Mouse (Mus musculus) hindlimb bud, embryonic 11.5 days (tissue): ENCODE results near the gene Smim15.

Experiments
- DNase-seq: peaks from one replicate; pipeline ENCODE4 v3.0.0-alpha.2; 2012; ENCODE audit warnings: low read depth, low spot score; ENCODE audit errors: extremely low spot score

Smim15 gene

DNA sequence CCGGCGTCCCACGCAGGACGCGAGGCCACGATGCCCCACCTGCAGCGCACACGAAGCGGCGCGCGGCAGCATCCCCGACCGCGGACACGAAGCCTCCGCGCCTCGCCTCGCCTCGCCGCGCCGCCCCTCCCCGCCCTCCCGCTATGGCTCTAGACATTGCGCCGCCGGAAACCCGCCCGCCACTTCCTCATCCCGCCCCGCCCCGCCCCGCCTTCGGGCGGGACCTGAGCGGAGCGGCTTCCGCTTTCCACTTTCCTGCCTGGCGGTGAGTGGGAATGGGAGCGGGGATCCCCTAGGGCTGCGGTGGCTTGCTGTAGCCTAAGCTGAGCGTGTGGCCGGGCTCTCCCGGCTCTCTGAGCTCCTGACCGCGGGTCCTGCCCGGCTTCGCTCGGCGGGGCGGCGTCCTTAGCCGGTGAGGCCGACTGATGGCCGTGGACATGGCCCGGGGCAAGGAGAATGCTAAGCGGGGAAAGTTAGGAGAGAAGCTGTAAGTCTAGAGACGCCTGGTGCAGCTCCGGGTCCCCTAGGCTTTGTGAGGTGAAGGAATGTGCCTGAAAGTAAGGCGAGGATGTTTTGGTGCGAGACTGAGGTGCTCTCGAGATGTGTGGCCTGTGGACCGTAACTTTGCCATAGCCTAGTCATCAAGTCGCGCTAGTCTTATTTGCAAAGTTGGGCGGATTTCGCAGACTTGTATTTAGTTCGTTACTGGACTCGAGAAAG is at the start of gene Smim15:
Gene Smim15, plus strand, starts transcription at position 225 of the 720 bp plus-strand sequence.
- no peak for DNase-seq

DNA sequence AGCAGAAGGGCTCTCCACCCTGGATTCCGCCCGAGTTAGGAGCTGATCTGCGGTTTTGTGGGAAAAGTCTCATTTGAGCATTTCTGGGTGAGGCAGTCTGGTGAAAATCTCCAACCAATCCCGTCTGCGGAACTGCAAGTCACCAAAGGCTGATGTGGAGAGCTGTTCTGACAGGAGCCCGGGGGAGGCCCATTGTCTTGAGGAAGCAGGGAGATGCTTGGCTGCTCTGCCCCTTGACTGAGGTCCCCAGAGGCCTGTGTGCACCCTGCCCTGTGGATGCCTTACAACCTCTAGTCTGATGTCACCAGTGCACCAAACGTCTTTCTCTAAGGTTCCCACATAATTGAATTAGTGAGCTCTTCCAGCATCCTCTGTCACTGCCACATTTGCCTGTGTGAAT is 49.0 kb upstream of the Smim15 start:
- no peak for DNase-seq

GRCm38 (mm10) chr13:107996301-107996700 is 47.9 kb upstream of the Smim15 start:
- DNase-seq = no peak

DNA sequence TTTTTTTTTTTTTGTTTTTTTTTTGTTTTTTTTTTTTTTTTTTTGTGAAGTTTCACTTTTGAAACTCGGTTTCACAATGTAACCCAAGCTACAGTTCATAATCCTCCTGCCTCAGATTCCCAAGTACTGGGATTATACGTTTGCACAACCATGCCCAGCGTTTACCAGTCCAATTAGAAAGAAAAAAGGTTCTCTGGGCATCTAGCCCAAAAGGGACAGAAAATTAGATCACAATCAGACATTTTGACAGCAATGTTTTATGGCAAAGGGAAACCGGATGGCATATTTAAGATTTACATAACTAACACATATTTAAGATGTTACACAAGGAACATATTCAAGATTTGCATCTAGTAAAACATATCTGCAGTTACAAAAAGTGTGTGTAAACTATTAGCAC is 36.4 kb upstream of the Smim15 start:
- no peak for DNase-seq

DNA sequence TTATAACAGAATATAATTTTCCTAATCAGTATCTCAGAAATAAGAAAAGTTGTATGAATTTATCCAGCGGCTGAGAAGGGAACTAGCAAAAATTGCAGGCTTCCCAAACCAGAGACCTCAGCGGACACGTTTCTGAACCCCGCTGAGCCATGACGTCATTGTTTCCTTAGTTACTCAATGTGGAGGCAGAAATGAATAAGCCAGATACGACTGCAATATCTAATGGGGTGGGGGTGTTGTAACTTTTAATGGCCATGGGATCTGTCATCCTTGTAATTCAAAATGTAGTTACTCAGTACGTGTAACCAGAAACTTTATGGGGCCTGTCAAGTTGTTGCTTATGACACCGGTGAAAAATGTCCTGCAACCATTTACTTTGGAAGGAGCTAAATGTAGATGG is 31.1 kb upstream of the Smim15 start:
- DNase-seq = no peak

- no peak for DNase-seq
These were observed 30.4 kb upstream of the Smim15 start for GRCm38 (mm10) chr13:108013839-108014238.

DNA sequence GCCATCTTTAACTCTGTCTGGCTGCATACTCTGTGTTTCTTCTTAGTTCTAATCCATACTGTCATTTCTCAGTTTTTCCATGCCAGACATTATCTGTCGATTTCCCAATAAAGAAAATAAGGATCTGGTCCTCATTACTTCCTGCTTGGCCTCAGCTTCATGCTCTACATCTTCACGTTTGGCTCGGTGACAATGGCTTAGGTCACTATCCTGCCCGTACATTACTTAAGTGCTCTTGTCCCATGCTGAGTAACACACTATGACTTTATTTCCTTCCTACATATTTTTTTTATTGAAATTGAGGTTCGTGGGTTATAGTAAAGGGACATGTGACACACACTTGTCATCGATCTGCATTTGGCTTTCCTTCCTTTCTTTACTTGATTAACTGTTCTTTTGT is 29.1 kb upstream of the Smim15 start:
- no peak for DNase-seq

- no peak for DNase-seq
These were observed 26.9 kb upstream of the Smim15 start for GRCm38 (mm10) chr13:108017349-108017748.

DNA sequence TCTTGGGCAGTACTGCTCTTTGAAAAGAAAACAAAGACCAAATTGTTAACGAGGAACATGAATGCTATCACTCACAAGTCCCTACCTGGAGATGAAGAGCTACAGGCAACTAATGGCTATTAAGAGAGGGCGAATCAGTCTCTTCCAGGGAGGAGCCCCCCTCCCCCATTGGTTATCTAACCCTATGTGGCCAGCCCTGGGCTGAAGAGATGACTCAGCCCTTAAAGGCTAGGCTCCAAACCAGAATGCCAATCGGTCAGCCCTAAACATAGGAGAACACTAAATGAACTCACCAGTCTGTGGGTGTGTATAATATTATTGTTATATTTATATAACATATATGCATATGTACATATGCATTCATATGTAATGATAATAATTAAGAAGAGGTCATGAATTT is 18.4 kb upstream of the Smim15 start:
- DNase-seq = no peak

DNA sequence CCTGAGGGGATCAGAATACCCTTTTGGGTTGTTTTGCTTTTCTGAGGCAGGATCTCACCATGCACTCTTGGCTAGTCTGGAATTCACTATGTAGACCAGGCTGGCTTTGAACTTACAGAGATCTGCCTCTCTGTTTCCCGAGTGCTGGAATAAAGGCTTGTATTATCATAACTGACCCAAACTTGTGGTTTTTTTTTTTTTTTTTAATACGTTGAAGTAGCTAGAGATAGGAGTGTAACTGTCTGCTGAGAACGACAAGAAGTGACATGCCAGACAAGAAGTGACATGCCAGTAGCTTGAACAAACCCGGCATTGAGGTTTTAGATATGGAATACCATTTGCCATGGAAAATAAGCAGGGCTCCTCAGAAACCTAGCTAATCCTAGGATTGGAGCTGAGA is 11.5 kb upstream of the Smim15 start:
- DNase-seq = no peak

DNA sequence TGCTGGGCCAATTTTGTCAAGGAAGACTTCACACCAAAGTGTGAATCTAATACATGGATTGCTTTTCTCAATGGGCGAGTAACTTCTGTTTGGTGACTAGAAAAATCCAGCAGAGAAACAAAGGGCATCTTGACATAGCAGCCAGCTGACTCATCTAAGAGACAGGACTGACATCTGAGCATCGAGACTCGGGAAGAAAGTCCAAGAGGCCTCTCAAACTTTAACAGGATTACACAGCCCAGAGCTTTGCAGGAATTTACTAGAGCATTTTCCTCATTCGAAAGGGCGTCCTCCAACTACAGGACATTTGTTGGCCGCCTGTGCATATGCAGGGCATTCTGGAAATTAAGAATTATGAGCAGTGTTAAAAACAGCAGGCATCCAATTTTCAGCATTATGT is 4.9 kb upstream of the Smim15 start:
- DNase-seq = no peak

DNA sequence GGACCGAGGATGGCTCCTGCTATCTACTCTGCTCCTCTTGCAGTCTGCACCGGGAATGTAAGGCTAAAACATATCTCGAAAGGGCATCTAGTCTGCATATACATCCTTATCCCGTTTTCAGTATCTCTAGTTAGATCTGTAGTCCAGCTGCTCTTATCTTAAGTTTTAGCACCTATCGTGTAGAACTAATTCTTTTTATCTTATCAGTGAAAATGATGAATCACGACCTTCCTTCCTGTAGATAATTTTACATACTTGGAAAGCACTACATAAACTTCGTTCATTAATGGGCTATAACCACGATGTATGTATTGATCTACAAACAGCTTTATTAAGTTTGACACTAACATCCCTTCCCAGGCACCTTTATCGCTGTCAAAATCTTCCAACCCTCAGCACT is 4.3 kb upstream of the Smim15 start:
- DNase-seq = no peak

DNA sequence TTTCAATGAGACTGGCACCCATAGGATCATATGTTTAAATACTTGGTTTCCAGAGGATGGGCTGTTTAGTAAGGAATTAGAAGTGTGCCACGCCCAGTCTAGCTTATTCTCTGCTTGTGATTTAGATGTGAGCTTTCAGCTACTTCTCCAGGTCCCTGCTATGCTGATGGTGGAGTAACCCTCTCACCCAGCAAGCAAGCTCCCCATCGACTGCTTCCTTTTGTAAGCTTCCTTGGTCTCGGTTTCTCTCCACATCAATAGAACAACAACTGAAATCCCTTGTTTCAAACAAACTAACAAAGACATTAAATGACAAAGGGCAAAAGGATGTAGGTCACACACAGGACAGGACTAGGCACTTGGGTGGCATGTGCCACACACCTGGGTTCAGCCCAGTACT is 3.8 kb upstream of the Smim15 start:
- no peak for DNase-seq

DNA sequence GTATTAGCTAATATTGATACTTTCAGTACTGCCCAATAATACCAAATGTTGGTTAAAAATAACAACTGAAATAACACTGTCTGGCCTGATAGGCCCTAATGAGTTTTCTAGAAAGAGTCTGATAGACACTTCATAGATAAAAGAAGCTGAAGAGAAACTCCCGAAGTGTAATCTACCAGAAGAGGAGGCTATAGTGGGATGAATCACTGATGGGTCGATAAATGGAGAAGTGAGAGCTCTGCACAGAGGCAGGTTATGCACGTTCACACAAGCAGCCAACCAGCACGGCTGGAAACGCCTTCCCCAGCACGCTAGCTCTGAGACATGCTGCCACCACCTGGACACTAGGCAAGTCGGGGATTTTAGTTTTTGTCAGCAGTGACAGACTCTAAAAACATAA is 2.9 kb upstream of the Smim15 start:
- DNase-seq = no peak

- DNase-seq = peak; percentile 22
These were observed 620 bp upstream of the Smim15 start for GRCm38 (mm10) chr13:108043431-108044221.

- DNase-seq = no peak
These were observed 1.4 kb downstream of the Smim15 start for GRCm38 (mm10) chr13:108045646-108046045.

GRCm38 (mm10) chr13:108046071-108046470 is 1.8 kb downstream of the Smim15 start:
- no peak for DNase-seq

- no peak for DNase-seq
These were observed 2.6 kb downstream of the Smim15 start for GRCm38 (mm10) chr13:108046891-108047290.

DNA sequence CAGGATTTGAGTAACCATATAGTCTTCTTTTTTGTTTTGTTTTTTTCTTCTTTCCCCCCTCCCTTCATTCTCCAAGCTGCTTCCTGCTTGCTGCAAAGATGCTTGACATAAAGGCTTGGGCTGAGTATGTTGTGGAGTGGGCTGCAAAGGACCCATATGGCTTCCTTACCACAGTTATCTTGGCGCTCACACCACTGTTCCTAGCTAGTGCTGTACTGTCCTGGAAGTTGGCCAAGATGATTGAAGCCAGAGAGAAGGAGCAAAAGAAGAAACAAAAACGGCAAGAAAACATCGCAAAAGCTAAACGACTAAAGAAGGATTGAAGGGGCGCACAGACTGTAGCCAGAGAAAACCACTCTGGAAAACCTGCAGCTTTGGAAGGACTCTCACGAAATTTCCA is 3.1 kb downstream of the Smim15 start:
- DNase-seq = no peak

DNA sequence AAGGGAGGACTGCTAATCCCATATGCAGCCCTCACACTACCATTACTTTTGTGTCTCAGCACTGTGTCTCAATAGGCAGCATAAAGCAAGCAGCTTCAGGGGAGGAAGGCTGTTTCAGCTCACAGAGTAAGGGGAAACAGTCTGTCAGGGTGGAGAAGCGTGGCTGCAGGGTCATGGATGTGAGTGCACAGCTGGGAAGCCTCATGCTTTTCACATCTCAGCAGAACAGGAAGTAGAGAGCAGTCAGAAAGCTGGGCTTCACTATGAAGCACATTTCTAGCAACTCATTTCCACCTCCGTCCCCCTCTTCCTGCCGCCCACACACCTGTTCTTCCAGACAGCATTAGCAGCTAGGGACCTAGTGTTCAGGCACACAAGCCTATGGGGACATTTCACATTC is 12.7 kb downstream of the Smim15 start:
- no peak for DNase-seq

- no peak for DNase-seq
These were observed 16.1 kb downstream of the Smim15 start for GRCm38 (mm10) chr13:108060286-108060885.

DNA sequence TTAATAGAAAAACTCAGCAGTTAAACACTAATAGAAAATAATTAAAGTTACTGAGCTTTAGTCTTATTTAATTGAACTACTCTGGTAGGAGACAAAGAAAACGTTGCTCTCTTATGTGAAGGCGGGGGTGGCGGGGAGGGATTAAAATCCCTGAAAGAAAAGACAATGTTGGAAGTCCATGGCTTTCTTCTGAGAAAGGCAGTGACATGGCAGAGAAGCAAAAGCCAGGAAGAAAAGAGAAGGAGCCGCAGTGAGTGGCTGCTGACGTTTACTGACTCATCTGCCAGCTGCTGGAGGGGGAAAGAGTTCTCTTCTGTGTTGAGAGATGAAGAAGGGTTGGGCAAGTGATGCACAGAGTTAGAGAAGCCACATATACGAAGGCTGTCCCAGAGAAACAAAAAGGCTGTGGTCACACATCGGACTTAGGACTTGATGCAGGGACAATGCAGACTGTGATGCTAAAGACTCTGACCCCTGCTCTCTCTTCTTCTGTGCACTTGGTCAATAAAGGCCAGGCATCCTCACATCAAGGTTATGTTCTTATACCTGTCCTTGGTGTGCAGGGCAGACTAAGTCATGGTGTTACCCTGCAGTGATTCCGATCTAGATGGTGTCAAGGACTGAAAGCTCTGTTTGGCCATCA is 16.8 kb downstream of the Smim15 start:
- DNase-seq = no peak
